Comparison of ENCODE assay signal across 45 mouse cellular contexts in genomic region chr17:34532671-34533070, GRCm38 (mm10). TPM values are rescaled to one million over a fixed set of nuclear protein-coding genes. Genes with fewer than 3 reads are reported as not detected.
"Had no signal": no experiment of that assay in that cellular context is flagged by ENCODE, and none has a peak within 500 bp of the region (broad histone marks: within the 10 kb centered on the region; RNA-seq: fewer than 3 reads in every experiment).

No protein-coding gene starts in this region.

- H3K27me3 ChIP-seq: heart, embryonic 13.5 days; heart, embryonic 15.5 days; hindbrain, embryonic 12.5 days; hindbrain, embryonic 13.5 days; hindbrain, embryonic 15.5 days; intestine, embryonic 15.5 days; kidney, embryonic 15.5 days had no signal

- H3K4me1 ChIP-seq: heart, embryonic 13.5 days; heart, embryonic 15.5 days; hindbrain, embryonic 10.5 days; hindbrain, embryonic 12.5 days; hindbrain, embryonic 13.5 days; hindbrain, embryonic 15.5 days; intestine, embryonic 15.5 days; kidney, embryonic 15.5 days had no signal

- H3K27ac ChIP-seq: heart, embryonic 13.5 days; heart, embryonic 15.5 days; hindbrain, embryonic 10.5 days; hindbrain, embryonic 12.5 days; hindbrain, embryonic 13.5 days; hindbrain, embryonic 14.5 days; hindbrain, embryonic 15.5 days; hindbrain, postnatal 0 days; intestine, embryonic 15.5 days; kidney, embryonic 15.5 days; kidney, postnatal 0 days; layer of hippocampus, adult 2 months; left cerebral cortex, adult 2 months had no signal

- DNase-seq: heart, postnatal 10 days; heart, postnatal 14 days; heart, postnatal 36 days; heart, postnatal 4 days; kidney, adult 11 months; kidney, adult 18-20 months; kidney, adult 2 months; kidney, adult 8-10 months; kidney, adult 9 months; kidney, postnatal 10 days; kidney, postnatal 14 days; kidney, postnatal 25 days; kidney, postnatal 36 days; kidney, postnatal 4 days; layer of hippocampus, adult 9-11 months; layer of hippocampus, postnatal 36 days had no signal

- H3K4me3 ChIP-seq: heart, embryonic 13.5 days; heart, embryonic 15.5 days; hindbrain, embryonic 10.5 days; hindbrain, embryonic 12.5 days; hindbrain, embryonic 13.5 days; hindbrain, embryonic 15.5 days; intestine, embryonic 15.5 days; kidney, embryonic 15.5 days; layer of hippocampus, adult 2 months; left cerebral cortex, adult 2 months had no signal

- H3K9ac ChIP-seq: heart, embryonic 13.5 days; heart, embryonic 15.5 days; hindbrain, embryonic 12.5 days; hindbrain, embryonic 13.5 days; hindbrain, embryonic 14.5 days; hindbrain, embryonic 15.5 days; intestine, embryonic 15.5 days; kidney, embryonic 15.5 days had no signal

- H3K9me3 ChIP-seq: heart, embryonic 13.5 days; heart, embryonic 15.5 days; hindbrain, embryonic 10.5 days; hindbrain, embryonic 12.5 days; hindbrain, embryonic 13.5 days; hindbrain, embryonic 15.5 days; intestine, embryonic 15.5 days; kidney, embryonic 15.5 days had no signal

- H3K36me3 ChIP-seq: heart, embryonic 13.5 days; heart, embryonic 15.5 days; hindbrain, embryonic 10.5 days; hindbrain, embryonic 12.5 days; hindbrain, embryonic 13.5 days; hindbrain, embryonic 15.5 days; intestine, embryonic 15.5 days; kidney, embryonic 15.5 days had no signal

RNA-seq across cellular contexts. Expression of gene Btnl6, which starts 15.5 kb away (rescaled TPM):
- total RNA-seq: heart, postnatal 10 days; heart, postnatal 14 days; heart, postnatal 25 days; heart, postnatal 36 days; heart, postnatal 4 days; hematopoietic stem cell, adult 5-6 weeks; hindbrain, postnatal 0 days; layer of hippocampus, adult 18-20 months; layer of hippocampus, adult 2 months; layer of hippocampus, postnatal 10 days; layer of hippocampus, postnatal 14 days; layer of hippocampus, postnatal 25 days; layer of hippocampus, postnatal 36 days; left cerebral cortex, adult 18-20 months; left cerebral cortex, adult 2 months; left cerebral cortex, adult 8-10 months; left cerebral cortex, postnatal 10 days had no signal
- polyA plus RNA-seq: heart, embryonic 13.5 days; heart, embryonic 14.5 days; heart, embryonic 15.5 days; heart, postnatal 0 days; hindbrain, embryonic 10.5 days; hindbrain, embryonic 11.5 days; hindbrain, embryonic 12.5 days; hindbrain, embryonic 13.5 days; hindbrain, embryonic 14.5 days; hindbrain, embryonic 15.5 days; hindbrain, embryonic 16.5 days; inflammation-experienced regulatory T-cells, adult 6 months; kidney, adult 2 months; kidney, embryonic 14.5 days; kidney, embryonic 15.5 days; kidney, embryonic 16.5 days; kidney, postnatal 0 days had no signal

RNA-seq across cellular contexts. Expression of gene Btnl4, which starts 55.6 kb away (rescaled TPM):
- total RNA-seq: heart, postnatal 10 days; heart, postnatal 14 days; heart, postnatal 25 days; heart, postnatal 36 days; heart, postnatal 4 days; hematopoietic stem cell, adult 5-6 weeks; hindbrain, postnatal 0 days; layer of hippocampus, adult 18-20 months; layer of hippocampus, adult 2 months; layer of hippocampus, postnatal 10 days; layer of hippocampus, postnatal 14 days; layer of hippocampus, postnatal 25 days; layer of hippocampus, postnatal 36 days; left cerebral cortex, adult 18-20 months; left cerebral cortex, adult 2 months; left cerebral cortex, adult 8-10 months; left cerebral cortex, postnatal 10 days had no signal
- polyA plus RNA-seq: heart, embryonic 13.5 days; heart, embryonic 14.5 days; heart, embryonic 15.5 days; heart, postnatal 0 days; hindbrain, embryonic 10.5 days; hindbrain, embryonic 11.5 days; hindbrain, embryonic 12.5 days; hindbrain, embryonic 13.5 days; hindbrain, embryonic 14.5 days; hindbrain, embryonic 15.5 days; hindbrain, embryonic 16.5 days; hindbrain, postnatal 0 days; inflammation-experienced regulatory T-cells, adult 6 months; kidney, adult 2 months; kidney, embryonic 14.5 days; kidney, embryonic 15.5 days; kidney, embryonic 16.5 days; kidney, postnatal 0 days had no signal
